Mouse (Mus musculus): Measurements from ENCODE around the gene Npnt. TPM values are rescaled to one million over a fixed set of nuclear protein-coding genes. Genes with fewer than 3 reads are reported as not detected.

Gene Npnt
- polyA plus RNA-seq, 1 experiment from 2014 or later = 62.0 TPM

- ATAC-seq (ENCODE audit: insufficient number of reproducible peaks, insufficient read depth, low FRiP score, low TSS enrichment, low read depth) = no peak
- Histone ChIP-seq H3K4me3 (no peak overlapping the region), H3K27ac (no peak overlapping the region), H3K36me3 (peaks cover 16% of the 10 kb centered on the region), H3K4me1 (peaks cover 14% of the 10 kb centered on the region), H3K27me3 (no peaks in the 10 kb centered on the region), H3K9ac (no peak overlapping the region), H3K9me3 (no peaks in the 10 kb centered on the region), H3K4me2 (no peak overlapping the region)
- WGBS = 60% methylated on average over 8 of the region's 8 CpGs
Measured at GRCm38 (mm10) chr3:132907506-132908203, 42.4 kb downstream of the Npnt start.

GRCm38 (mm10) chr3:132905224-132905930 lies 44.7 kb downstream of the Npnt start:
- no peak for ATAC-seq (ENCODE audit: insufficient number of reproducible peaks, insufficient read depth, low FRiP score, low TSS enrichment, low read depth)
- H3K4me1 ChIP-seq = 0 out of 2 replicates have a peak, but pooled peaks cover 5% of the 10 kb centered on the region
- no peaks in the 10 kb centered on the region for H3K9me3 ChIP-seq
- H3K4me2 ChIP-seq = no peak overlapping the region
- WGBS = 86% methylated on average over 7 of the region's 7 CpGs
- H3K27ac ChIP-seq = no peak overlapping the region
- H3K27me3 ChIP-seq = no peaks in the 10 kb centered on the region
- H3K4me3 ChIP-seq = no peak overlapping the region
- peaks cover 16% of the 10 kb centered on the region for H3K36me3 ChIP-seq
- no peak overlapping the region for H3K9ac ChIP-seq

DNA sequence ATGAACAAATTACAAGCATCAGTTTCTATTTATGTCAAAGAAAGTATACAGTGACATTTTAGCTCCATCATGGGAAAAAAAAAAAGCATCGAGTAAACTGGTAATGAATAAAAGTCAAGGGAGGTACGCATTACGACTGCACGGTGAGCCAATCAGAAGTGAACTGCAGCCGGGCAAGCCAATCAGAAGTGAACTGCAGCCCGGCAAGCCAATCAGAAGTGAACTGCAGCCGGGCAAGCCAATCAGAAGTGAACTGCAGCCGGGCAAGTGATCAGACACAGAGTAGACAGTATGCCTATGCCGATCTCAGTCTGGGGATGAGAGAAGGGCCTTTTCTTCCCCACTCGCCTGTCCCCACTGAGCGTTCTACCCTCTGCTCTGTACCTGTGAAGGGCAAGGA lies 46.7 kb downstream of the Npnt start:
- ATAC-seq (ENCODE audit: insufficient number of reproducible peaks, insufficient read depth, low FRiP score, low TSS enrichment, low read depth) = no peak
- H3K4me3 ChIP-seq = no peak overlapping the region
- no peaks in the 10 kb centered on the region for H3K9me3 ChIP-seq
- no peaks in the 10 kb centered on the region for H3K4me1 ChIP-seq
- H3K27ac ChIP-seq = no peak overlapping the region
- H3K27me3 ChIP-seq = no peaks in the 10 kb centered on the region
- 95% methylated on average over 11 of the region's 11 CpGs for WGBS
- no peak overlapping the region for H3K4me2 ChIP-seq
- no peak overlapping the region for H3K9ac ChIP-seq
- peaks cover 16% of the 10 kb centered on the region for H3K36me3 ChIP-seq

GRCm38 (mm10) chr3:132902921-132903320 lies 47.2 kb downstream of the Npnt start:
- 93% methylated on average over 5 of the region's 5 CpGs for WGBS
- no peaks in the 10 kb centered on the region for H3K27me3 ChIP-seq
- H3K4me2 ChIP-seq = no peak overlapping the region

DNA sequence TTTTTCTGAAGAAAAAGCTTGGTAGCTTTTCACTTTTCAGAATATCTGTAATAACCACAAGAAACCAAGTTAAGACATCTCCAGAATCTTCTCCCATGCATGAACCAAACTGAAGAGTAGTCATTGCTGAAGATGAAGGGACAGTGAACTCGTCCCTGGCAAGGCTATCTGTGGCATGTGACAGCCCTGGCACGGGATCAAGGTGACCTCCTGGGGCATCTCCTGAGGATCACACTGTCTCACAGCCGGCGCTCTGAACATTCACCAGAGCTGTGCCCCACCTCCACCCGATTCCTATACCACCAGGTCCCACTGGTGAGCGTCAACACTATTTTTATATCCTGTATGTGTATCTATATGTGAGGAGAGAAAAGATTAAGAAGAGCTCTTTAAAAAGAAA lies 47.9 kb downstream of the Npnt start:
- H3K4me1 ChIP-seq = no peaks in the 10 kb centered on the region
- H3K9me3 ChIP-seq = no peaks in the 10 kb centered on the region
- H3K9ac ChIP-seq = no peak overlapping the region
- WGBS = 84% methylated on average over 6 of the region's 6 CpGs
- no peak for ATAC-seq (ENCODE audit: insufficient number of reproducible peaks, insufficient read depth, low FRiP score, low TSS enrichment, low read depth)
- no peak overlapping the region for H3K27ac ChIP-seq
- no peak overlapping the region for H3K4me3 ChIP-seq
- H3K36me3 ChIP-seq = peaks cover 16% of the 10 kb centered on the region
- no peaks in the 10 kb centered on the region for H3K27me3 ChIP-seq
- no peak overlapping the region for H3K4me2 ChIP-seq

More at GRCm38 (mm10) chr3:132902921-132903320, 47.2 kb downstream of the Npnt start:
- H3K9ac ChIP-seq = no peak overlapping the region
- ATAC-seq (ENCODE audit: insufficient number of reproducible peaks, insufficient read depth, low FRiP score, low TSS enrichment, low read depth) = no peak
- H3K36me3 ChIP-seq = peaks cover 16% of the 10 kb centered on the region
- H3K4me1 ChIP-seq = no peaks in the 10 kb centered on the region
- H3K27ac ChIP-seq = no peak overlapping the region
- H3K4me3 ChIP-seq = no peak overlapping the region
- H3K9me3 ChIP-seq = no peaks in the 10 kb centered on the region

GRCm38 (mm10) chr3:132897891-132898290 lies 52.2 kb downstream of the Npnt start:
- Histone ChIP-seq H3K4me1 (no peaks in the 10 kb centered on the region), H3K9ac (no peak overlapping the region), H3K36me3 (0 out of 2 replicates have a peak, but pooled peaks cover 3% of the 10 kb centered on the region), H3K27ac (no peak overlapping the region), H3K9me3 (no peaks in the 10 kb centered on the region), H3K27me3 (no peaks in the 10 kb centered on the region), H3K4me2 (no peak overlapping the region), H3K4me3 (no peak overlapping the region)
- ATAC-seq (ENCODE audit: insufficient number of reproducible peaks, insufficient read depth, low FRiP score, low TSS enrichment, low read depth) = no peak
- 82% methylated on average over 4 of the region's 4 CpGs for WGBS

- H3K9ac ChIP-seq = no peak overlapping the region
- no peaks in the 10 kb centered on the region for H3K27me3 ChIP-seq
- no peaks in the 10 kb centered on the region for H3K9me3 ChIP-seq
- no peak overlapping the region for H3K4me2 ChIP-seq
- H3K27ac ChIP-seq = no peak overlapping the region
- H3K4me3 ChIP-seq = no peak overlapping the region
- 0 out of 2 replicates have a peak, but pooled peaks cover 3% of the 10 kb centered on the region for H3K36me3 ChIP-seq
- ATAC-seq (ENCODE audit: insufficient number of reproducible peaks, insufficient read depth, low FRiP score, low TSS enrichment, low read depth) = no peak
- H3K4me1 ChIP-seq = no peaks in the 10 kb centered on the region
- WGBS = 80% methylated on average over 5 of the region's 5 CpGs
Measured at GRCm38 (mm10) chr3:132897390-132897789, 52.7 kb downstream of the Npnt start.

DNA sequence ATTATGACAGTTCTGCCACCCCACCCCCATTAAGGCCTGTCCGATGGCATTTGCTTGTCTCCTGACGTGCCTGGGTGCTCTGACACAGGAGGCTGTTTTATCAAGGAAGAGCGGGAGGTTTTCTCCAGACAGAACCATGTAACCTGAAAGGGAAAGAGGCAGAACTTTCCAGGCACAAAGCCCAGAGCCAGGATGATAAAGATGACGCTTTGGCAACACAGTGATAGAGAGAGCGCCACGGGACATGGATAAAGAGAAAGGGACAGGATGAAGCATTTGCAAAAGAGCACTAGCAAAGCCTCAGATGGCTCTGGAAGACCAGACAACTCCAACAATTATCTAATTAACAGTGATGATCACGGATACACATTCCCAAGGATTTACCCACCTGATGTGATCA lies 56.0 kb downstream of the Npnt start:
- no peak overlapping the region for H3K9ac ChIP-seq
- peaks cover 8% of the 10 kb centered on the region for H3K36me3 ChIP-seq
- H3K4me2 ChIP-seq = no peak overlapping the region
- no peaks in the 10 kb centered on the region for H3K27me3 ChIP-seq
- no peaks in the 10 kb centered on the region for H3K9me3 ChIP-seq
- no peak overlapping the region for H3K4me3 ChIP-seq
- WGBS = 87% methylated on average over 7 of the region's 7 CpGs
- no peaks in the 10 kb centered on the region for H3K4me1 ChIP-seq
- no peak overlapping the region for H3K27ac ChIP-seq
- ATAC-seq (ENCODE audit: insufficient number of reproducible peaks, insufficient read depth, low FRiP score, low TSS enrichment, low read depth) = no peak

- H3K27me3 ChIP-seq = no peaks in the 10 kb centered on the region
- no peaks in the 10 kb centered on the region for H3K4me1 ChIP-seq
- H3K36me3 ChIP-seq = peaks cover 8% of the 10 kb centered on the region
- ATAC-seq (ENCODE audit: insufficient number of reproducible peaks, insufficient read depth, low FRiP score, low TSS enrichment, low read depth) = no peak
- no peak overlapping the region for H3K9ac ChIP-seq
- H3K4me3 ChIP-seq = no peak overlapping the region
- no peaks in the 10 kb centered on the region for H3K9me3 ChIP-seq
- H3K27ac ChIP-seq = no peak overlapping the region
- WGBS = 80% methylated on average over 3 of the region's 3 CpGs
- H3K4me2 ChIP-seq = no peak overlapping the region
Measured at GRCm38 (mm10) chr3:132893676-132894075, 56.4 kb downstream of the Npnt start.

DNA sequence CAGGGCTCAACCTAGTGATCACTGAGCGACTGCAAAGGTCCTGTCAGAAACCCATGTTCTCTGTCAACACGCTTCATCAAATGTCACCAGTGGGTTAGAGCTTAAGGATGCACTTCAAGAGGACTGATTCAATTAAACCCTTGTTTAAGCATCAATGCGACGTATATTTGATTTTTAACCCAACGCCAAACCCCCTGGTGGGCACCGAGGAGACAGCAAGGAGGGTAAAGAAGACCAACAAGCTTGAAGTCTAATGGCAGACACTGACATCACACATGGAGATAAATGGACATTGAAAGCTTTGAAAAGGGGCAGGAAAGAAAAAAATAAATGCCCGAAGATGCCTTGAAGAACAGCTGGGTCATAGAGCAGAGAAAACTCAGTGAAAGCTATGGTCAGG lies 57.0 kb downstream of the Npnt start:
- H3K27me3 ChIP-seq = no peaks in the 10 kb centered on the region
- H3K36me3 ChIP-seq = peaks cover 8% of the 10 kb centered on the region
- no peak overlapping the region for H3K4me2 ChIP-seq
- no peaks in the 10 kb centered on the region for H3K9me3 ChIP-seq
- no peak for ATAC-seq (ENCODE audit: insufficient number of reproducible peaks, insufficient read depth, low FRiP score, low TSS enrichment, low read depth)
- WGBS = 88% methylated on average over 7 of the region's 7 CpGs
- H3K4me3 ChIP-seq = no peak overlapping the region
- no peak overlapping the region for H3K27ac ChIP-seq
- no peak overlapping the region for H3K9ac ChIP-seq
- no peaks in the 10 kb centered on the region for H3K4me1 ChIP-seq

GRCm38 (mm10) chr3:132892481-132892880 lies 57.6 kb downstream of the Npnt start:
- 94% methylated on average over 7 of the region's 7 CpGs for WGBS
- H3K27ac ChIP-seq = no peak overlapping the region

More at GRCm38 (mm10) chr3:132892481-132892880, 57.6 kb downstream of the Npnt start:
- no peak for ATAC-seq (ENCODE audit: insufficient number of reproducible peaks, insufficient read depth, low FRiP score, low TSS enrichment, low read depth)
- Histone ChIP-seq H3K9me3 (no peaks in the 10 kb centered on the region), H3K9ac (no peak overlapping the region), H3K4me1 (no peaks in the 10 kb centered on the region), H3K4me3 (no peak overlapping the region), H3K27me3 (no peaks in the 10 kb centered on the region), H3K36me3 (peaks cover 8% of the 10 kb centered on the region), H3K4me2 (no peak overlapping the region)
